Mouse (Mus musculus): Measurements from ENCODE around the gene Cnbd2. TPM values are rescaled to one million over a fixed set of nuclear protein-coding genes. Genes with fewer than 3 reads are reported as not detected.

Gene Cnbd2
- total and polyA plus RNA-seq, 2 experiments from 2014 or later, result 3.3 to 10.0 TPM

DNA sequence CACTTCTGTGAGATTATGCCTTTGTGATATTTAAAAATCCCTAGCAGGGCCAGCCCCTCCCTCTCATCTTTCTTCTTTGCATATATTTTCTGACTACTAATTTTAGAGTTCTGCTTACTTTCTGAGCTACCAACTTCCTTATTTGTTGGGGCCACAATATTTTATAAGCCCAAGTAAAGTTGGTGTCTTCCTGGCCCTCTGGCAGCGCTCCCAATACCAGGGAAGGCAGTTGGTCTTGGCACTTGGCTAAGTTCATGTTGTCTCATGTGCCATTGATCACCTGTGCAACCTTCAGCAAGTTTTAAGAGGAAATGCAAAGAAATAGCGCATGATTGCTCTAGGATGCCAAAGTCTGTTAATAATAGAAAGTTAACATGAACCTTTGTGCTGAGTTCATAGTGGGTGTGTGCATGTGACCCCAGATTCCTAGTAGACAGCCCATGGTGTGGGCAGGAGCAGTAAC is 16.5 kb upstream of the Cnbd2 start:
- no peak overlapping the region for H3K4me3 ChIP-seq (ENCODE audit: low read depth, low read length)
- no peaks in the 10 kb centered on the region for H3K27me3 ChIP-seq (ENCODE audit: insufficient read depth, low read length)
- peaks cover 34% of the 10 kb centered on the region for H3K36me3 ChIP-seq (ENCODE audit: insufficient read depth, low read length)
- H3K9ac ChIP-seq (replicated peaks; ENCODE audit: low read length, poor library complexity, severe bottlenecking), result no peak overlapping the region
- no peaks in the 10 kb centered on the region for H3K9me3 ChIP-seq (ENCODE audit: low read length)
- TF ChIP-seq CTCF (IDR thresholded peaks at IDR 0.05), result no peak
- no peak overlapping the region for H3K4me2 ChIP-seq (ENCODE audit: low read depth, low read length, poor library complexity, severe bottlenecking)
- H3K27ac ChIP-seq (ENCODE audit: low read depth, low read length), result no peak overlapping the region
- DNase-seq (ENCODE audit: low spot score) (no peak), ATAC-seq (ENCODE audit: low FRiP score) (no peak)
- WGBS, result 94% methylated on average over 2 of the region's 2 CpGs
- H3K4me1 ChIP-seq (ENCODE audit: insufficient read depth, low read length), result no peaks in the 10 kb centered on the region

GRCm38 (mm10) chr2:156296190-156296589 is 15.9 kb upstream of the Cnbd2 start:
- Histone ChIP-seq H3K27me3 (ENCODE audit: insufficient read depth, low read length) (no peaks in the 10 kb centered on the region), H3K4me2 (ENCODE audit: low read depth, low read length, poor library complexity, severe bottlenecking) (no peak overlapping the region), H3K9me3 (ENCODE audit: low read length) (no peaks in the 10 kb centered on the region), H3K9ac (replicated peaks; ENCODE audit: low read length, poor library complexity, severe bottlenecking) (no peak overlapping the region), H3K36me3 (ENCODE audit: insufficient read depth, low read length) (peaks cover 37% of the 10 kb centered on the region), H3K4me1 (ENCODE audit: insufficient read depth, low read length) (no peaks in the 10 kb centered on the region), H3K27ac (ENCODE audit: low read depth, low read length) (no peak overlapping the region), H3K4me3 (ENCODE audit: low read depth, low read length) (no peak overlapping the region)
- DNase-seq (ENCODE audit: low spot score) (no peak), ATAC-seq (ENCODE audit: low FRiP score) (no peak)
- WGBS, result 98% methylated on average over 3 of the region's 3 CpGs
- no peak for TF ChIP-seq CTCF (IDR thresholded peaks at IDR 0.05)

- Histone ChIP-seq H3K4me2 (ENCODE audit: low read depth, low read length, poor library complexity, severe bottlenecking) (no peak overlapping the region), H3K27me3 (ENCODE audit: insufficient read depth, low read length) (no peaks in the 10 kb centered on the region), H3K9me3 (ENCODE audit: low read length) (no peaks in the 10 kb centered on the region), H3K4me3 (ENCODE audit: low read depth, low read length) (no peak overlapping the region), H3K27ac (ENCODE audit: low read depth, low read length) (no peak overlapping the region), H3K4me1 (ENCODE audit: insufficient read depth, low read length) (no peaks in the 10 kb centered on the region), H3K36me3 (ENCODE audit: insufficient read depth, low read length) (peaks cover 41% of the 10 kb centered on the region), H3K9ac (replicated peaks; ENCODE audit: low read length, poor library complexity, severe bottlenecking) (no peak overlapping the region)
- DNase-seq (ENCODE audit: low spot score) (no peak), ATAC-seq (ENCODE audit: low FRiP score) (no peak)
- WGBS, result 94% methylated on average over 3 of the region's 3 CpGs
- TF ChIP-seq CTCF (IDR thresholded peaks at IDR 0.05), result no peak
These were observed 14.4 kb upstream of the Cnbd2 start for GRCm38 (mm10) chr2:156297653-156298052.

GRCm38 (mm10) chr2:156298458-156298857 is 13.6 kb upstream of the Cnbd2 start:
- Histone ChIP-seq H3K27me3 (ENCODE audit: insufficient read depth, low read length) (no peaks in the 10 kb centered on the region), H3K27ac (ENCODE audit: low read depth, low read length) (no peak overlapping the region), H3K4me3 (ENCODE audit: low read depth, low read length) (no peak overlapping the region), H3K4me2 (ENCODE audit: low read depth, low read length, poor library complexity, severe bottlenecking) (no peak overlapping the region), H3K4me1 (ENCODE audit: insufficient read depth, low read length) (no peaks in the 10 kb centered on the region), H3K9ac (replicated peaks; ENCODE audit: low read length, poor library complexity, severe bottlenecking) (no peak overlapping the region), H3K9me3 (ENCODE audit: low read length) (no peaks in the 10 kb centered on the region), H3K36me3 (ENCODE audit: insufficient read depth, low read length) (peaks cover 40% of the 10 kb centered on the region)
- ATAC-seq (ENCODE audit: low FRiP score), result no peak
- TF ChIP-seq CTCF (IDR thresholded peaks at IDR 0.05), result no peak
- DNase-seq (ENCODE audit: low spot score), result no peak
- WGBS, result 86% methylated on average over 7 of the region's 7 CpGs

DNA sequence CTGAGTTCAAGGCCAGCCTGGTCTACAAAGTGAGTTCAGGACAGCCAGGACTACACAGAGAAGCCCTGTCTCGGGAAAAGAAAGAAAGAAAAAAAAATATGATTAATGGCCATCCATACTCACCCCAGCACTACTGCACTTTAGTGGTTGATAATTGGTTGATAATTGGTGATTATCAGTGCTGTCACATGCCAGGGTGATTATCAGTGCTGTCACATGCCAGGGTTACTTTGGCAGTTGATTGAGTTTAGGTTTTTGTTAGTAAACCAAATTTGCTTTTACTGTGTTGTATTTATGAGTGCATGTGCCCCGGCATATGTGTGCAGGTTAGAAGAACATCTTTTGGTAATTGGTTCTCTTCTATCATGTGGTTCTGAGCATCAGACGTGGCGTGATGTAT is 10.0 kb upstream of the Cnbd2 start:
- no peak overlapping the region for H3K9ac ChIP-seq (replicated peaks; ENCODE audit: low read length, poor library complexity, severe bottlenecking)
- H3K9me3 ChIP-seq (ENCODE audit: low read length), result no peaks in the 10 kb centered on the region
- H3K27ac ChIP-seq (ENCODE audit: low read depth, low read length), result no peak overlapping the region
- no peak for ATAC-seq (ENCODE audit: low FRiP score)
- H3K4me1 ChIP-seq (ENCODE audit: insufficient read depth, low read length), result no peaks in the 10 kb centered on the region
- DNase-seq (ENCODE audit: low spot score), result no peak
- no peaks in the 10 kb centered on the region for H3K27me3 ChIP-seq (ENCODE audit: insufficient read depth, low read length)
- no peak overlapping the region for H3K4me2 ChIP-seq (ENCODE audit: low read depth, low read length, poor library complexity, severe bottlenecking)
- TF ChIP-seq CTCF (IDR thresholded peaks at IDR 0.05), result no peak
- H3K4me3 ChIP-seq (ENCODE audit: low read depth, low read length), result no peak overlapping the region
- peaks cover 47% of the 10 kb centered on the region for H3K36me3 ChIP-seq (ENCODE audit: insufficient read depth, low read length)
- WGBS, result 90% methylated on average over 4 of the region's 4 CpGs

- H3K9ac ChIP-seq (replicated peaks; ENCODE audit: low read length, poor library complexity, severe bottlenecking), result no peak overlapping the region
- no peak overlapping the region for H3K4me2 ChIP-seq (ENCODE audit: low read depth, low read length, poor library complexity, severe bottlenecking)
- no peak for TF ChIP-seq CTCF (IDR thresholded peaks at IDR 0.05)
- H3K27me3 ChIP-seq (ENCODE audit: insufficient read depth, low read length), result no peaks in the 10 kb centered on the region
- no peaks in the 10 kb centered on the region for H3K9me3 ChIP-seq (ENCODE audit: low read length)
- no peak for DNase-seq (ENCODE audit: low spot score)
- no peak overlapping the region for H3K27ac ChIP-seq (ENCODE audit: low read depth, low read length)
- H3K4me1 ChIP-seq (ENCODE audit: insufficient read depth, low read length), result no peaks in the 10 kb centered on the region
- no peak overlapping the region for H3K4me3 ChIP-seq (ENCODE audit: low read depth, low read length)
- 0 out of 2 replicates have a peak, but pooled peaks have one; percentile 49 for ATAC-seq (ENCODE audit: low FRiP score)
- WGBS, result 94% methylated on average over 4 of the region's 4 CpGs
- peaks cover 31% of the 10 kb centered on the region for H3K36me3 ChIP-seq (ENCODE audit: insufficient read depth, low read length)
These were observed 7.7 kb upstream of the Cnbd2 start for GRCm38 (mm10) chr2:156304351-156304750.
